Mouse (Mus musculus) cortical plate, adult 2 months (tissue): Measurements from ENCODE around the gene Arhgap23.

Experiments
- CTCF ChIP-seq: fragments of 200-500 bp; IDR thresholded peaks from 2 replicates; pipeline ENCODE4 v1.5.1; 2011; ENCODE audit warnings: mild to moderate bottlenecking, control low read depth, low read length; ENCODE audit not compliant: insufficient read depth; ENCODE audit errors: extremely low read depth
- POLR2A ChIP-seq: fragments of 200-500 bp; IDR thresholded peaks from 2 replicates; pipeline ENCODE4 v1.6.1; 2011; ENCODE audit warnings: mild to moderate bottlenecking, low read length, control low read depth; ENCODE audit not compliant: insufficient read depth; ENCODE audit errors: extremely low read depth

DNA sequence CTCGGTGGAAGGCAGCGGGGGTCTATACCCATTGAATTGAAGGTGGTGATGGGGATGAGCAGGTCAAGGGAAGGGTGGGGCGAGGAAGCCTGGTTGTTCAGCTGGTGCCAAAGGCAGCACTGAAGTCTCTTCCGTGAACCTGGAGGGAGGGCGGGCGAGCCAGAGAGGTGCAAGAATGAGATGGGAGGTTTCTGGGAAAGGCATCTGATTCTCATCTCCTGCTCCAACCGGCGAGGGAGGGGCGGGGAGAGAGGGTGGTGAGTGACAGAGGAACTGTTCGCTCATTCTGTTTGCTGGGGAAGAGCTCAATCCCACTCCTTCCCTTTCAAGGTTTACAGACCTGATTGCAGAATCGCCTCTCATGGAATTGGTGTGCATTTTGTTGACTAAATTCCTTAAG lies 21.7 kb upstream of the Arhgap23 start:
- TF ChIP-seq CTCF, result no peak
- TF ChIP-seq POLR2A, result no peak
